Mouse (Mus musculus) lung, embryonic 16.5 days (tissue): Measurements from ENCODE around the gene Cpxm2. TPM values are rescaled to one million over a fixed set of nuclear protein-coding genes. Genes with fewer than 3 reads are reported as not detected.

ENCODE experiments used
- ATAC-seq: fragments of 200-750 bp; cut with Nextera tagmentation; 2 replicates; pipeline ENCODE4 v1.8.0; 2017; ENCODE audit warnings: low read depth, mild to moderate bottlenecking, moderate library complexity
- H3K27ac ChIP-seq: fragments of 300-500 bp; sonication (generic); 2 replicates; pipeline ENCODE4 v1.5.1; 2014; ENCODE audit warnings: mild to moderate bottlenecking, control low read depth, low read length
- H3K27me3 ChIP-seq: fragments of 300-500 bp; sonication (generic); 2 replicates; pipeline ENCODE4 v1.6.1; 2014; ENCODE audit warnings: low read depth, low read length, mixed read lengths; ENCODE audit not compliant: control insufficient read depth, insufficient read depth
- H3K36me3 ChIP-seq: fragments of 300-500 bp; sonication (generic); 2 replicates; pipeline ENCODE4 v1.6.1; 2014; ENCODE audit warnings: low read length; ENCODE audit not compliant: control insufficient read depth, insufficient read depth
- H3K4me1 ChIP-seq: fragments of 300-500 bp; sonication (generic); replicated peaks from 2 replicates; pipeline ENCODE4 v1.6.1; 2014; ENCODE audit warnings: low read length, mixed read lengths; ENCODE audit not compliant: control insufficient read depth, insufficient read depth
- H3K4me2 ChIP-seq: fragments of 300-500 bp; sonication (generic); 2 replicates; pipeline ENCODE4 v1.6.1; 2014; ENCODE audit warnings: low read depth, low read length, control low read depth
- H3K4me3 ChIP-seq: fragments of 300-500 bp; sonication (generic); 2 replicates; pipeline ENCODE4 v1.5.1; 2014; ENCODE audit warnings: mild to moderate bottlenecking, low read length, control low read depth
- H3K9ac ChIP-seq: fragments of 300-500 bp; sonication (generic); 2 replicates; pipeline ENCODE4 v1.6.1; 2014; ENCODE audit warnings: low read length, control low read depth
- H3K9me3 ChIP-seq: fragments of 300-500 bp; sonication (generic); 2 replicates; pipeline ENCODE4 v1.6.1; 2016; ENCODE audit warnings: low read length; ENCODE audit not compliant: control insufficient read depth
- WGBS: fragments of 180-500 bp; shearing (Covaris S2); extraction: QIAGEN DNeasy Blood & Tissue Kit; methylation state at CpG from one replicate; pipeline ENCODE4 v1.1.7; 2014; 5-methylcytosine and 5-hydroxymethylcytosine counted together
- polyA plus RNA-seq: library from polyadenylated mRNA; unstranded; fragments of >200 nt; fragmentation: Nextera tagmentation; extraction: Ambion mirVana; gene quantifications from 2 replicates; pipeline ENCODE4 v1.2.1, GENCODE M21; 2015

The Cpxm2 gene
- polyA plus RNA-seq, 1 experiment from 2014 or later: 1.7 TPM

GRCm38 (mm10) chr7:132110308-132110707 lies 44.2 kb downstream of the Cpxm2 start:
- Histone ChIP-seq H3K27ac (no peak overlapping the region), H3K9ac (no peak overlapping the region), H3K36me3 (no peaks in the 10 kb centered on the region), H3K27me3 (no peaks in the 10 kb centered on the region), H3K4me1 (no peaks in the 10 kb centered on the region), H3K4me2 (no peak overlapping the region), H3K9me3 (no peaks in the 10 kb centered on the region), H3K4me3 (no peak overlapping the region)
- 81% methylated on average over 3 of the region's 3 CpGs for WGBS
- ATAC-seq: no peak

GRCm38 (mm10) chr7:132106891-132107290 lies 47.6 kb downstream of the Cpxm2 start:
- Histone ChIP-seq H3K4me3 (no peak overlapping the region), H3K27me3 (no peaks in the 10 kb centered on the region), H3K36me3 (no peaks in the 10 kb centered on the region), H3K9me3 (no peaks in the 10 kb centered on the region), H3K27ac (no peak overlapping the region), H3K4me2 (no peak overlapping the region), H3K9ac (no peak overlapping the region), H3K4me1 (no peaks in the 10 kb centered on the region)
- ATAC-seq: no peak
- WGBS: 77% methylated on average over 4 of the region's 4 CpGs

- Histone ChIP-seq H3K9ac (no peak overlapping the region), H3K27ac (no peak overlapping the region), H3K4me3 (no peak overlapping the region), H3K9me3 (no peaks in the 10 kb centered on the region), H3K27me3 (no peaks in the 10 kb centered on the region), H3K36me3 (no peaks in the 10 kb centered on the region), H3K4me2 (no peak overlapping the region), H3K4me1 (no peaks in the 10 kb centered on the region)
- ATAC-seq: no peak
- WGBS: 72% methylated on average over 4 of the region's 4 CpGs
Observed at GRCm38 (mm10) chr7:132105326-132105725, 49.2 kb downstream of the Cpxm2 start.

GRCm38 (mm10) chr7:132098441-132098840 lies 56.1 kb downstream of the Cpxm2 start:
- 20% methylated on average over 4 of the region's 4 CpGs for WGBS

GRCm38 (mm10) chr7:132094666-132095065 lies 59.9 kb downstream of the Cpxm2 start:
- H3K36me3 ChIP-seq: no peaks in the 10 kb centered on the region
- no peaks in the 10 kb centered on the region for H3K4me1 ChIP-seq
- H3K9ac ChIP-seq: no peak overlapping the region
- H3K4me3 ChIP-seq: no peak overlapping the region
- ATAC-seq: no peak
- H3K4me2 ChIP-seq: no peak overlapping the region
- H3K27me3 ChIP-seq: no peaks in the 10 kb centered on the region
- no peak overlapping the region for H3K27ac ChIP-seq
- no peaks in the 10 kb centered on the region for H3K9me3 ChIP-seq
- WGBS: 57% methylated on average over 7 of the region's 7 CpGs

More at GRCm38 (mm10) chr7:132098441-132098840, 56.1 kb downstream of the Cpxm2 start:
- Histone ChIP-seq H3K36me3 (no peaks in the 10 kb centered on the region), H3K9me3 (no peaks in the 10 kb centered on the region), H3K27me3 (no peaks in the 10 kb centered on the region), H3K9ac (no peak overlapping the region), H3K4me3 (no peak overlapping the region), H3K27ac (no peak overlapping the region), H3K4me1 (no peaks in the 10 kb centered on the region), H3K4me2 (no peak overlapping the region)
- no peak for ATAC-seq

- no peak overlapping the region for H3K27ac ChIP-seq
- H3K9me3 ChIP-seq: no peaks in the 10 kb centered on the region
- ATAC-seq: no peak
- no peaks in the 10 kb centered on the region for H3K4me1 ChIP-seq
- H3K4me3 ChIP-seq: no peak overlapping the region
- no peaks in the 10 kb centered on the region for H3K36me3 ChIP-seq
- H3K27me3 ChIP-seq: no peaks in the 10 kb centered on the region
- no peak overlapping the region for H3K9ac ChIP-seq
- no peak overlapping the region for H3K4me2 ChIP-seq
- WGBS: 90% methylated on average over 7 of the region's 7 CpGs
Observed at GRCm38 (mm10) chr7:132091551-132091950, 63.0 kb downstream of the Cpxm2 start.

GRCm38 (mm10) chr7:132088606-132089005 lies 65.9 kb downstream of the Cpxm2 start:
- Histone ChIP-seq H3K36me3 (no peaks in the 10 kb centered on the region), H3K9me3 (no peaks in the 10 kb centered on the region), H3K27me3 (no peaks in the 10 kb centered on the region), H3K4me3 (no peak overlapping the region), H3K9ac (no peak overlapping the region), H3K4me1 (no peaks in the 10 kb centered on the region), H3K27ac (no peak overlapping the region), H3K4me2 (no peak overlapping the region)
- ATAC-seq: no peak
- 61% methylated on average over 6 of the region's 6 CpGs for WGBS

GRCm38 (mm10) chr7:132088181-132088580 lies 66.4 kb downstream of the Cpxm2 start:
- 74% methylated on average over 4 of the region's 4 CpGs for WGBS
- Histone ChIP-seq H3K4me3 (no peak overlapping the region), H3K27me3 (no peaks in the 10 kb centered on the region), H3K4me1 (no peaks in the 10 kb centered on the region), H3K9ac (no peak overlapping the region), H3K27ac (no peak overlapping the region), H3K4me2 (no peak overlapping the region), H3K9me3 (no peaks in the 10 kb centered on the region), H3K36me3 (no peaks in the 10 kb centered on the region)
- ATAC-seq: no peak

GRCm38 (mm10) chr7:132075825-132076224 lies 78.7 kb downstream of the Cpxm2 start:
- H3K27ac ChIP-seq: no peak overlapping the region
- no peak for ATAC-seq
- 52% methylated on average over 1 of the region's 1 CpGs for WGBS
- H3K4me1 ChIP-seq: no peaks in the 10 kb centered on the region
- H3K4me3 ChIP-seq: no peak overlapping the region
- no peaks in the 10 kb centered on the region for H3K36me3 ChIP-seq
- no peaks in the 10 kb centered on the region for H3K27me3 ChIP-seq
- no peak overlapping the region for H3K4me2 ChIP-seq
- H3K9me3 ChIP-seq: no peaks in the 10 kb centered on the region
- no peak overlapping the region for H3K9ac ChIP-seq

- no peak overlapping the region for H3K27ac ChIP-seq
- H3K27me3 ChIP-seq: no peaks in the 10 kb centered on the region
- H3K4me2 ChIP-seq: no peak overlapping the region
- no peaks in the 10 kb centered on the region for H3K36me3 ChIP-seq
- H3K4me3 ChIP-seq: no peak overlapping the region
- WGBS: 70% methylated on average over 3 of the region's 3 CpGs
- no peak for ATAC-seq
- no peak overlapping the region for H3K9ac ChIP-seq
- no peaks in the 10 kb centered on the region for H3K4me1 ChIP-seq
- no peaks in the 10 kb centered on the region for H3K9me3 ChIP-seq
Observed at GRCm38 (mm10) chr7:132074503-132074902, 80.0 kb downstream of the Cpxm2 start.
